Mouse (Mus musculus) heart, embryonic 13.5 days (tissue): ENCODE results near the gene Krtap5-1. TPM values are rescaled to one million over a fixed set of nuclear protein-coding genes. Genes with fewer than 3 reads are reported as not detected.
"Not testable (repeated sequence)": the region's sequence is repeated elsewhere in the genome, so short reads cannot be mapped to it uniquely, and the experiment has no call there.

Experiments used
- ATAC-seq: fragments of 200-750 bp; cut with Nextera tagmentation; 2 replicates; pipeline ENCODE4 v1.8.0; 2017; ENCODE audit warnings: moderate TSS enrichment; ENCODE audit not compliant: insufficient number of reproducible peaks, low FRiP score, low TSS enrichment; ENCODE audit errors: extremely low read depth
- H3K27ac ChIP-seq: fragments of 300-500 bp; sonication (generic); replicated peaks from 2 replicates; pipeline ENCODE4 v1.5.1; 2015; ENCODE audit warnings: moderate library complexity, mild to moderate bottlenecking, inconsistent platforms
- H3K27me3 ChIP-seq: fragments of 300-500 bp; sonication (generic); replicated peaks from 2 replicates; pipeline ENCODE4 v1.6.1; 2015; ENCODE audit warnings: mild to moderate bottlenecking, inconsistent platforms
- H3K36me3 ChIP-seq: fragments of 300-500 bp; sonication (generic); 2 replicates; pipeline ENCODE4 v1.6.1; 2015; ENCODE audit warnings: mild to moderate bottlenecking, inconsistent platforms
- H3K4me1 ChIP-seq: fragments of 300-500 bp; sonication (generic); 2 replicates; pipeline ENCODE4 v1.6.1; 2015; ENCODE audit warnings: inconsistent platforms
- H3K4me2 ChIP-seq: fragments of 300-500 bp; sonication (generic); 2 replicates; pipeline ENCODE4 v1.6.1; 2015; ENCODE audit warnings: inconsistent platforms, mild to moderate bottlenecking, moderate library complexity
- H3K4me3 ChIP-seq: fragments of 300-500 bp; sonication (generic); 2 replicates; pipeline ENCODE4 v1.5.1; 2015; ENCODE audit warnings: moderate library complexity, mild to moderate bottlenecking, inconsistent platforms
- H3K9ac ChIP-seq: fragments of 300-500 bp; sonication (generic); 2 replicates; pipeline ENCODE4 v1.6.1; 2015; ENCODE audit warnings: inconsistent platforms, mild to moderate bottlenecking, moderate library complexity
- H3K9me3 ChIP-seq: fragments of 300-500 bp; sonication (generic); 2 replicates; pipeline ENCODE4 v1.6.1; 2016; ENCODE audit warnings: inconsistent platforms
- WGBS: fragments of 180-500 bp; shearing (Covaris S2); methylation state at CpG from one replicate; pipeline ENCODE4 v1.1.7; 2015; ENCODE audit warnings: mixed read lengths; 5-methylcytosine and 5-hydroxymethylcytosine counted together
- polyA plus RNA-seq: library from polyadenylated mRNA; unstranded; fragments of >200 nt; fragmentation: Nextera tagmentation; extraction: Ambion mirVana; gene quantifications from 2 replicates; pipeline ENCODE4 v1.2.1, GENCODE M21; 2015

Gene Krtap5-1
- polyA plus RNA-seq, 1 experiment from 2014 or later, result not detected

GRCm38 (mm10) chr7:142295418-142295817 is 1.5 kb downstream of the Krtap5-1 start:
- H3K4me3 ChIP-seq, result no peak overlapping the region
- ATAC-seq, result no peak
- no peak overlapping the region for H3K9ac ChIP-seq
- no peak overlapping the region for H3K4me2 ChIP-seq
- H3K4me1 ChIP-seq, result peaks cover 28% of the 10 kb centered on the region
- no peaks in the 10 kb centered on the region for H3K9me3 ChIP-seq
- H3K27ac ChIP-seq, result peak overlapping the region; percentile 12; the same call in 1 of the 2 replicates
- H3K36me3 ChIP-seq, result no peaks in the 10 kb centered on the region
- H3K27me3 ChIP-seq, result no peaks in the 10 kb centered on the region

- not testable (repeated sequence) for ATAC-seq, H3K9ac ChIP-seq, H3K27me3 ChIP-seq, H3K4me3 ChIP-seq, H3K36me3 ChIP-seq, H3K27ac ChIP-seq, H3K4me2 ChIP-seq, H3K9me3 ChIP-seq
- 0% methylated on average over 2 of the region's 2 CpGs for WGBS
- peaks cover 22% of the 10 kb centered on the region for H3K4me1 ChIP-seq
Observed at GRCm38 (mm10) chr7:142293851-142294250, 3.1 kb downstream of the Krtap5-1 start.

- 35% methylated on average over 9 of the region's 9 CpGs for WGBS
- not testable (repeated sequence) for H3K9ac ChIP-seq, ATAC-seq, H3K9me3 ChIP-seq, H3K27ac ChIP-seq, H3K36me3 ChIP-seq, H3K4me3 ChIP-seq, H3K4me2 ChIP-seq, H3K27me3 ChIP-seq
- H3K4me1 ChIP-seq, result peaks cover 34% of the 10 kb centered on the region
Observed at GRCm38 (mm10) chr7:142285910-142286612, 10.9 kb downstream of the Krtap5-1 start.

- H3K4me1 ChIP-seq, result peaks cover 34% of the 10 kb centered on the region
- H3K4me3 ChIP-seq, result peak overlapping the region; percentile 66
- H3K4me2 ChIP-seq, result peak overlapping the region; percentile 88
- H3K27me3 ChIP-seq, result no peaks in the 10 kb centered on the region
- no peaks in the 10 kb centered on the region for H3K9me3 ChIP-seq
- no peak; the same call in 1 of the 2 replicates for ATAC-seq
- no peaks in the 10 kb centered on the region for H3K36me3 ChIP-seq
- peak overlapping the region; percentile 87 for H3K27ac ChIP-seq
- WGBS, result 22% methylated on average over 23 of the region's 23 CpGs
- peak overlapping the region; percentile 87 for H3K9ac ChIP-seq
Observed at GRCm38 (mm10) chr7:142285130-142285835, 11.6 kb downstream of the Krtap5-1 start.

- Histone ChIP-seq H3K4me1 (peaks cover 34% of the 10 kb centered on the region), H3K9ac (peak overlapping the region; percentile 87), H3K27me3 (no peaks in the 10 kb centered on the region; the same call in 1 of the 2 replicates), H3K9me3 (no peaks in the 10 kb centered on the region), H3K4me3 (peak overlapping the region; percentile 66), H3K27ac (peak overlapping the region; percentile 87), H3K4me2 (peak overlapping the region; percentile 88), H3K36me3 (no peaks in the 10 kb centered on the region)
- under 1% methylated on average over 19 of the region's 19 CpGs for WGBS
- ATAC-seq, result peak; percentile 58; the same call in 1 of the 2 replicates
Observed at GRCm38 (mm10) chr7:142284615-142285080, 12.3 kb downstream of the Krtap5-1 start.

- Histone ChIP-seq H3K4me2 (peak overlapping the region; percentile 88), H3K36me3 (no peaks in the 10 kb centered on the region), H3K27ac (peak overlapping the region; percentile 87), H3K9me3 (no peaks in the 10 kb centered on the region), H3K27me3 (no peaks in the 10 kb centered on the region; the same call in 1 of the 2 replicates), H3K4me3 (peak overlapping the region; percentile 66), H3K4me1 (peaks cover 34% of the 10 kb centered on the region), H3K9ac (peak overlapping the region; percentile 87)
- under 1% methylated on average over 38 of the region's 38 CpGs for whole genome bisulfite sequencing
- 0 out of 2 replicates have a peak, but pooled peaks have one; percentile 34 for ATAC-seq
Observed at GRCm38 (mm10) chr7:142284023-142284591, 12.8 kb downstream of the Krtap5-1 start.

- not testable (repeated sequence) for H3K36me3 ChIP-seq, H3K9me3 ChIP-seq, H3K27me3 ChIP-seq, ATAC-seq
- H3K27ac ChIP-seq, result peak overlapping the region; percentile 20; the same call in 1 of the 2 replicates
- 15% methylated on average over 2 of the region's 2 CpGs for WGBS
- H3K4me3 ChIP-seq, result peak overlapping the region; percentile 66
- peak overlapping the region; percentile 70 for H3K9ac ChIP-seq
- H3K4me2 ChIP-seq, result peak overlapping the region; percentile 88
- peaks cover 34% of the 10 kb centered on the region for H3K4me1 ChIP-seq
Observed at GRCm38 (mm10) chr7:142282847-142283246, 14.1 kb downstream of the Krtap5-1 start.

- ATAC-seq, H3K9ac ChIP-seq, H3K27me3 ChIP-seq, H3K4me2 ChIP-seq, H3K9me3 ChIP-seq, H3K4me3 ChIP-seq, H3K27ac ChIP-seq, H3K36me3 ChIP-seq: not testable (repeated sequence)
- 76% methylated on average over 1 of the region's 1 CpGs for WGBS
- peaks cover 16% of the 10 kb centered on the region for H3K4me1 ChIP-seq
Observed at GRCm38 (mm10) chr7:142279291-142279690, 17.6 kb downstream of the Krtap5-1 start.

- WGBS, result 0% methylated on average over 3 of the region's 3 CpGs
- not testable (repeated sequence) for H3K27me3 ChIP-seq, ATAC-seq, H3K4me2 ChIP-seq, H3K27ac ChIP-seq, H3K9ac ChIP-seq, H3K4me3 ChIP-seq, H3K9me3 ChIP-seq, H3K36me3 ChIP-seq
- H3K4me1 ChIP-seq, result peaks cover 16% of the 10 kb centered on the region
Observed at GRCm38 (mm10) chr7:142278183-142278582, 18.7 kb downstream of the Krtap5-1 start.

GRCm38 (mm10) chr7:142274263-142274662 is 22.7 kb downstream of the Krtap5-1 start, which contains the start of gene Gm4559:
Gm4559 (minus strand) TSS chr7:142274363.
- ATAC-seq, H3K4me3 ChIP-seq, H3K27me3 ChIP-seq, H3K4me1 ChIP-seq, H3K9me3 ChIP-seq, H3K4me2 ChIP-seq, H3K9ac ChIP-seq, H3K36me3 ChIP-seq, H3K27ac ChIP-seq: not testable (repeated sequence)

GRCm38 (mm10) chr7:142258254-142258653 is 38.7 kb downstream of the Krtap5-1 start, which contains the start of gene Gm2431:
Gm2431 (minus strand) TSS chr7:142258354.
- H3K4me2 ChIP-seq, H3K9me3 ChIP-seq, H3K36me3 ChIP-seq, H3K27ac ChIP-seq, H3K4me1 ChIP-seq, H3K9ac ChIP-seq, H3K4me3 ChIP-seq, H3K27me3 ChIP-seq, ATAC-seq: not testable (repeated sequence)
- WGBS, result 27% methylated on average over 1 of the region's 1 CpGs
